Mouse (Mus musculus): ENCODE measurements at regions not wholly inside any gene's neighbourhood (a gene's known extent, or its start where the extent isn't known, plus 50 kb on each side); places are given as distances from the start of the nearest gene placed in this dataset.

DNA sequence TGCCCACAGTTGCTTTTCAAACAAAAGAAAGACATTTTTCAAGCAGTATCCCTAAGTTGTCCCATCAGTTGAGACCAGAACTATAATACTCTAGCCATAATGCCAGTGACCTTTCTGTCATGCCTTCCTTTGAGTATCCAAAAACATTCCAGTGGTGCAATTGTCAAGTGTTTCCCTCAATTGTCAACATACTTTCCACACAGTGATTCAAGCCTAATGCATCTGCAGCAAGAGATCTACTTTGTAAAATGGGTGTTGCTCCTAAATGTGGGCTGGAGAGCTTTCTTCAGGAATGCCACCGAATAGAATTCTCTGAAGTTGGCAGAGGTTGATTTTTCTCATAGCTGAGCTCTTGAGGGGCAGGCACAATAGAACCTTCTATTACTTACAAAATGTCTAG is 58.0 kb upstream of the Tspan8 start:
- TF ChIP-seq USF1 (IDR thresholded peaks at IDR 0.05; ENCODE audit: low read depth) = no peak
- TF ChIP-seq POLR2A (IDR thresholded peaks at IDR 0.05; ENCODE audit: insufficient read length, low read depth) = no peak
- no peak for TF ChIP-seq E2F4 (IDR thresholded peaks at IDR 0.05; ENCODE audit: insufficient read depth)
- no peak for TF ChIP-seq POLR2AphosphoS2 (IDR thresholded peaks at IDR 0.05; ENCODE audit: insufficient read length, low read depth)
- no peak for TF ChIP-seq TCF12 (IDR thresholded peaks at IDR 0.05; ENCODE audit: insufficient read depth, poor library complexity, severe bottlenecking)
- no peak for TF ChIP-seq MAX (IDR thresholded peaks at IDR 0.05; ENCODE audit: low read depth)
- TF ChIP-seq REST (IDR thresholded peaks at IDR 0.05; ENCODE audit: insufficient read depth, insufficient read length) = no peak
- no peak for TF ChIP-seq MYOD1 (IDR thresholded peaks at IDR 0.05; ENCODE audit: control insufficient read depth in 1 of 3, insufficient read length in 2 of 3, low read depth in 2 of 3)
- no peak for TF ChIP-seq TCF3 (IDR thresholded peaks at IDR 0.05; ENCODE audit: insufficient read length, low read depth)
- no peak for TF ChIP-seq CEBPB (IDR thresholded peaks at IDR 0.05; ENCODE audit: insufficient read depth, poor library complexity, severe bottlenecking)
- no peak for TF ChIP-seq SRF (IDR thresholded peaks at IDR 0.05; ENCODE audit: control insufficient read depth, insufficient read length, low read depth)
